Comparison of ENCODE assay signal across 17 mouse cellular contexts in the genomic region with DNA sequence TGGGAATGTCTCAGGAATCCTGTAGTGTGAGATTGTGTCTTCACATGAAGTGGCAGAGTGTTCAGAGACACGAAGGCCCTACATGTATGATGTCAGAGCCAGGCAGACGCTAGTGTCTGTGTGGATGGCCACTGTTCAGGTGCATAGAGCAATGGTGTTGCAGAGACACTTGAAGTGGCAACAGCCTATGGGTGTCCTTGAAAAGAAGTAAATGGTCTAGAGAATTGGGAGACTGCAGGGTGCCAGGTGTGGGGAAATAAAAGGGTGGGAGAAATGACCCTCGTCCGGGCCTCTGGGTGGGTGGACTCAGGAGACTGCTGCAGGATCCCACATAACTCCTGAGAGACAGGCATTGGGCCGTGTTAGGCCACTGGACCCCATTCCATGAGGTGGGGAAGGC.
"Had no signal": no experiment of that assay in that cellular context is flagged by ENCODE, and none has a peak within 500 bp of the region (broad histone marks: within the 10 kb centered on the region; RNA-seq: fewer than 3 reads in every experiment).

No protein-coding gene starts in this region.

- H3K9me3 ChIP-seq: neural tube, embryonic 12.5 days; neural tube, embryonic 13.5 days; neural tube, embryonic 15.5 days; stomach, embryonic 15.5 days had no signal

- DNase-seq: retina, postnatal 1 day; right cerebral cortex, adult 18-20 months; right cerebral cortex, postnatal 14 days; right cerebral cortex, postnatal 25 days; right cerebral cortex, postnatal 4 days; spleen, adult 18-20 months; thymus, adult 18-20 months; thymus, adult 2 months; thymus, postnatal 14 days; thymus, postnatal 25 days; thymus, postnatal 36 days; thymus, postnatal 4 days had no signal

- H3K27ac ChIP-seq: neural tube, embryonic 12.5 days; neural tube, embryonic 13.5 days; neural tube, embryonic 15.5 days; stomach, embryonic 15.5 days; stomach, postnatal 0 days had no signal

- H3K27me3 ChIP-seq: neural tube, embryonic 12.5 days; neural tube, embryonic 13.5 days; neural tube, embryonic 15.5 days; stomach, embryonic 15.5 days had no signal

- H3K9ac ChIP-seq: neural tube, embryonic 12.5 days; neural tube, embryonic 13.5 days; neural tube, embryonic 15.5 days; stomach, embryonic 15.5 days had no signal

- H3K36me3 ChIP-seq: neural tube, embryonic 12.5 days; neural tube, embryonic 13.5 days; neural tube, embryonic 15.5 days; stomach, embryonic 15.5 days had no signal

- H3K4me3 ChIP-seq: neural tube, embryonic 12.5 days; neural tube, embryonic 13.5 days; neural tube, embryonic 15.5 days; stomach, embryonic 15.5 days had no signal

- H3K4me2 ChIP-seq: neural tube, embryonic 12.5 days; neural tube, embryonic 13.5 days; neural tube, embryonic 15.5 days; stomach, embryonic 15.5 days had no signal

- H3K4me1 ChIP-seq: neural tube, embryonic 12.5 days; stomach, embryonic 15.5 days had no signal
